Mouse (Mus musculus): ENCODE results near the gene Klhl13. TPM values are rescaled to one million over a fixed set of nuclear protein-coding genes. Genes with fewer than 3 reads are reported as not detected.

Gene Klhl13
- polyA plus RNA-seq, 1 experiment, result 21.3 TPM

DNA sequence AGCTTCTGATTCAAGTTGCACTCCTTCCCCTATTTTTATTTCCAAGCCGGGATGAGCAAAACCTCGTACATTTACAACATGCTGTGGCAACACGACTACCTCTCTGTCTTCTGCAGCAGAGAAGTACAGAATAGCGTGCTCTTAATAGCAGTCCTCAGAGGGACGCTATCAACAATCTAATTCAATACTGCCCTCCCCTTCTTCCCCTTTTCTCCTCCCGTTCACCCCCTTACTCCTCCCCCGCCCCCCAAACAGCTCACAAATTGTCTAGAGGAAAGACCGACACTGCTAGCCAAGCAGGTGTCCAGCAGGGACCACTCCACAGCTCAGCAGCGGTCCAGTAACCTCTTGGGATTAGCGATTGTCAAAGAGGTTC, 79.5 kb downstream of the Klhl13 start:
- H3K27ac ChIP-seq (ENCODE audit: insufficient read depth, low read length), result no peak overlapping the region
- no peak for TF ChIP-seq CTCF (IDR thresholded peaks at IDR 0.05; ENCODE audit: borderline replicate concordance, insufficient read depth, low read length)
- TF ChIP-seq POLR2A (IDR thresholded peaks at IDR 0.05; ENCODE audit: low read depth, low read length), result no peak
- no peaks in the 10 kb centered on the region for H3K4me1 ChIP-seq (ENCODE audit: control insufficient read depth, insufficient read depth, low read length)
- no peak overlapping the region for H3K4me3 ChIP-seq (ENCODE audit: insufficient read depth, low read length)

DNA sequence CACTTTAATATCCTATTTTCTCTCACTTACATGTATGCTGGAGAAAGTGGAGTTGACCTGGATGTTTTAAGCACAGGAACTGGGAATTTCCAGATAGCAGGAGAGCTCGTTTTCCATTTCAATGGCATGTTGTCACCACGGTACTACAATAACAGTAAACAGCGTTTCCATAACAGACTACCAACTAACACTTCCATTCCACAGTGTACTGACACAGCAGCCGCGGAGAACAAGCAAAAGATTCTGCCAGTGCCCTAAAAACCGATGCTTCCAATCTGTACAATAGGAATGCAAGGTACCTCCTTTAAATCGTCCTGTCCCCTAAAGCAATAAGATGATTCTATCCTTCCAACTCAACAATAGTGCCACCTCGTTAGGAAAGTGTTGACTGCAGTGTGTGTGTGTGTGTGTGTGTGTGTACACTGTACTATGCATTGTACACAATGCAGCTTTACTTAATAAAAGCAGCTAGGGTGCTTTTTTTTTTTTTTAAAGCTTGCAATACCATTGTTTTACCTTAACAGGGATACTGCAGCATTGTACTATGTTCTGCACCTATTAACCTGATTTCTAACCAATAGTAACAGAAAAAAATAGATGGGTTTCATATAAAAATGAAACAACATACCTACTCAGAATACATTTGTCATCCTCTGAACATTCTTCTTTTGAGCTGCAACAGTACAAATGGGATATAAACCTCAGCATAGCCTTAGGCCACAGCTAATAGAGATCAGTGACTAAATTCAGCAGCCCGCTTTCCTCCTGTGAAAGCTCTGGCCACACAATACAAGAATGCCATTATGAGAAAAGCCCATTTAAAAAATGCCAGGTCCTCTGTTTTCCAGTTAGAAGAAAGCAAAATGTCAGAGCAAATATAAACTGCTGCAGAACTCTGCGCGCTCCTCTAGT, 80.1 kb downstream of the Klhl13 start:
- Histone ChIP-seq H3K27ac (ENCODE audit: insufficient read depth, low read length) (no peak overlapping the region), H3K4me1 (ENCODE audit: control insufficient read depth, insufficient read depth, low read length) (no peaks in the 10 kb centered on the region), H3K4me3 (ENCODE audit: insufficient read depth, low read length) (no peak overlapping the region)
- TF ChIP-seq CTCF (IDR thresholded peaks at IDR 0.05; ENCODE audit: borderline replicate concordance, insufficient read depth, low read length) (no peak), POLR2A (IDR thresholded peaks at IDR 0.05; ENCODE audit: low read depth, low read length) (no peak)

DNA sequence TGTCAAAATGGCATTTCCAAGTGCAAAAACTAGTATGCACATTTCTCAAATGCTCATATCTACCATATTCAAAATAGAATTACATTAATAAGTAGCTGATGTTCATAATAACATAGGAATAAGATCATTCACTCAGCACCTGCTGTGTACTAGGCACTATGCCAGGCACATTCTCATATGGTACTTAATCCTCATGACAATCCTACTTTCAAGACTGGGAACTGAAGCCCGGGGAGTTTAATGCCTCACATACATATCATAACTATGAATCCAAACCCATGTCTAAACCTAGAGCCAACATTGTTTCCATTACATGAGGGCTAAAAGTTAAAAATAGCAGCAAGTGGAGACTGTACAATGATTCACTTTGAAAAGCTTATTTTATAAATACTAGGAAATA, 97.3 kb downstream of the Klhl13 start:
- no peaks in the 10 kb centered on the region; the same call in 1 of the 2 replicates for H3K4me1 ChIP-seq (ENCODE audit: control insufficient read depth, insufficient read depth, low read length)
- no peak overlapping the region for H3K4me3 ChIP-seq (ENCODE audit: insufficient read depth, low read length)
- TF ChIP-seq POLR2A (IDR thresholded peaks at IDR 0.05; ENCODE audit: low read depth, low read length) (no peak), CTCF (IDR thresholded peaks at IDR 0.05; ENCODE audit: borderline replicate concordance, insufficient read depth, low read length) (no peak)

DNA sequence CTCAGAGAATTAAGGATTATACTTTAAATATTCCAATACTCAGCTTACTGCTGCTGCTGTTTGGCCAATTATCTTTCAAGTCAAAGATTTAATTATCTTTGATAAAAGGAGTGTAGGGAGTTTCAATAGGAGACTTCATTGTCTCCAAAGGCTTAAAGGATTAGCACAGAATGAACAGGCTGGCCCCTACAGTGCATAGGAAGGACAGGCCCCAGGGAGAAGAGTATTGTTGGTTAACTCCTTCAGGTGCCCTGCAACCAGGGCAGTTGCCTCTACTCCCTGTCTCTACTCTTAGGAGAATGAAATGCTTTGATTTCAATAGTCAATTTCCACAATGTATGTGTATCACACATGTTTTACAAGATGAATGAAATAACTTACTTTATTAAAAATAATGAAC, 116.1 kb downstream of the Klhl13 start:
- TF ChIP-seq POLR2A (IDR thresholded peaks at IDR 0.05; ENCODE audit: low read depth, low read length), result no peak
- TF ChIP-seq CTCF (IDR thresholded peaks at IDR 0.05; ENCODE audit: borderline replicate concordance, insufficient read depth, low read length), result no peak
- no peak overlapping the region for H3K27ac ChIP-seq (ENCODE audit: insufficient read depth, low read length)
- H3K4me3 ChIP-seq (ENCODE audit: insufficient read depth, low read length), result no peak overlapping the region
- H3K4me1 ChIP-seq (ENCODE audit: control insufficient read depth, insufficient read depth, low read length), result no peaks in the 10 kb centered on the region

More for the DNA sequence above, 97.3 kb downstream of the Klhl13 start:
- H3K27ac ChIP-seq (ENCODE audit: insufficient read depth, low read length), result no peak overlapping the region
